Mouse (Mus musculus): ENCODE results near the gene Osbpl6.

Gene Osbpl6

GRCm38 (mm10) chr2:76406151-76406936 lies at the start of gene Osbpl6:
TSS of gene Osbpl6 (plus strand) at chr2:76406508.
- DNase-seq (ENCODE audit: low spot score), result peak; percentile 66

GRCm38 (mm10) chr2:76360226-76360625 lies 46.1 kb upstream of the Osbpl6 start, which contains the start of gene Cyct:
TSS of gene Cyct (minus strand) at chr2:76360450.
- DNase-seq (ENCODE audit: low spot score), result no peak

- no peak for DNase-seq (ENCODE audit: low spot score)
These were observed 44.2 kb upstream of the Osbpl6 start for GRCm38 (mm10) chr2:76362111-76362510.

GRCm38 (mm10) chr2:76365811-76366210 lies 40.5 kb upstream of the Osbpl6 start:
- no peak for DNase-seq (ENCODE audit: low spot score)

GRCm38 (mm10) chr2:76367188-76367922 lies 39.0 kb upstream of the Osbpl6 start:
- DNase-seq (ENCODE audit: low spot score), result peak; percentile 72

GRCm38 (mm10) chr2:76368861-76369660 lies 37.2 kb upstream of the Osbpl6 start:
- DNase-seq (ENCODE audit: low spot score), result no peak

GRCm38 (mm10) chr2:76369821-76370655 lies 36.3 kb upstream of the Osbpl6 start, which contains the start of gene Rbm45:
TSS of gene Rbm45 (plus strand) at chr2:76369984.
- DNase-seq (ENCODE audit: low spot score), result peak; percentile 82

- no peak for DNase-seq (ENCODE audit: low spot score)
These were observed 35.7 kb upstream of the Osbpl6 start for GRCm38 (mm10) chr2:76370656-76370922.

- no peak for DNase-seq (ENCODE audit: low spot score)
These were observed 34.1 kb upstream of the Osbpl6 start for GRCm38 (mm10) chr2:76372244-76372643.

- no peak for DNase-seq (ENCODE audit: low spot score)
These were observed 31.6 kb upstream of the Osbpl6 start for GRCm38 (mm10) chr2:76374544-76375206.

- DNase-seq (ENCODE audit: low spot score), result no peak
These were observed 27.7 kb upstream of the Osbpl6 start for GRCm38 (mm10) chr2:76378646-76379045.

GRCm38 (mm10) chr2:76386531-76386930 lies 19.8 kb upstream of the Osbpl6 start:
- no peak for DNase-seq (ENCODE audit: low spot score)

- DNase-seq (ENCODE audit: low spot score), result no peak
These were observed 6.1 kb upstream of the Osbpl6 start for GRCm38 (mm10) chr2:76400178-76400577.

GRCm38 (mm10) chr2:76405596-76406150 lies 635 bp upstream of the Osbpl6 start:
- no peak for DNase-seq (ENCODE audit: low spot score)

- peak; percentile 37 for DNase-seq (ENCODE audit: low spot score)
These were observed 681 bp downstream of the Osbpl6 start for GRCm38 (mm10) chr2:76406937-76407441.

- no peak for DNase-seq (ENCODE audit: low spot score)
These were observed 3.2 kb downstream of the Osbpl6 start for GRCm38 (mm10) chr2:76409526-76409925.

- no peak for DNase-seq (ENCODE audit: low spot score)
These were observed 3.7 kb downstream of the Osbpl6 start for GRCm38 (mm10) chr2:76409986-76410385.

GRCm38 (mm10) chr2:76412924-76413323 lies 6.6 kb downstream of the Osbpl6 start:
- no peak for DNase-seq (ENCODE audit: low spot score)

- no peak for DNase-seq (ENCODE audit: low spot score)
These were observed 11.3 kb downstream of the Osbpl6 start for GRCm38 (mm10) chr2:76417446-76418141.

- DNase-seq (ENCODE audit: low spot score), result no peak
These were observed 11.8 kb downstream of the Osbpl6 start for GRCm38 (mm10) chr2:76418142-76418518.

All from ovary, postnatal 14 days (tissue).